Mouse (Mus musculus) kidney, embryonic 14.5 days (tissue): ENCODE results near the gene Osbp. TPM values are rescaled to one million over a fixed set of nuclear protein-coding genes. Genes with fewer than 3 reads are reported as not detected.
"Not testable (repeated sequence)": the region's sequence is repeated elsewhere in the genome, so short reads cannot be mapped to it uniquely, and the experiment has no call there.

Experiments used
- ATAC-seq: fragments of 200-750 bp; cut with Nextera tagmentation; 2 replicates; pipeline ENCODE4 v1.8.0; 2017; ENCODE audit warnings: moderate number of reproducible peaks, mild to moderate bottlenecking, moderate TSS enrichment, moderate library complexity; ENCODE audit not compliant: low FRiP score, low TSS enrichment
- H3K27ac ChIP-seq: fragments of 300-500 bp; sonication (generic); 2 replicates; pipeline ENCODE4 v1.5.1; 2014; ENCODE audit warnings: low read depth, mild to moderate bottlenecking, low read length, moderate library complexity, mixed read lengths
- H3K27me3 ChIP-seq: fragments of 300-500 bp; sonication (generic); 2 replicates; pipeline ENCODE4 v1.6.1; 2014; ENCODE audit warnings: mild to moderate bottlenecking, low read length; ENCODE audit not compliant: control insufficient read depth, insufficient read depth
- H3K36me3 ChIP-seq: fragments of 300-500 bp; sonication (generic); 2 replicates; pipeline ENCODE4 v1.6.1; 2014; ENCODE audit warnings: low read length, mixed read lengths; ENCODE audit not compliant: control insufficient read depth, insufficient read depth
- H3K4me1 ChIP-seq: fragments of 300-500 bp; sonication (generic); 2 replicates; pipeline ENCODE4 v1.6.1; 2014; ENCODE audit warnings: low read length, mixed read lengths; ENCODE audit not compliant: control insufficient read depth, insufficient read depth
- H3K4me2 ChIP-seq: fragments of 300-500 bp; sonication (generic); replicated peaks from 2 replicates; pipeline ENCODE4 v1.6.1; 2014; ENCODE audit warnings: low read depth, mild to moderate bottlenecking, low read length
- H3K4me3 ChIP-seq: fragments of 300-500 bp; sonication (generic); 2 replicates; pipeline ENCODE4 v1.5.1; 2014; ENCODE audit warnings: mild to moderate bottlenecking, low read length
- H3K9ac ChIP-seq: fragments of 300-500 bp; sonication (generic); 2 replicates; pipeline ENCODE4 v1.6.1; 2014; ENCODE audit warnings: low read depth, mild to moderate bottlenecking, low read length, moderate library complexity
- H3K9me3 ChIP-seq: fragments of 300-500 bp; sonication (generic); 2 replicates; pipeline ENCODE4 v1.6.1; 2016; ENCODE audit warnings: low read length; ENCODE audit not compliant: control insufficient read depth
- WGBS: fragments of 180-500 bp; shearing (Covaris S2); extraction: QIAGEN DNeasy Blood & Tissue Kit; methylation state at CpG from one replicate; pipeline ENCODE4 v1.1.7; 2014; 5-methylcytosine and 5-hydroxymethylcytosine counted together
- polyA plus RNA-seq: library from polyadenylated mRNA; unstranded; fragments of >200 nt; fragmentation: Nextera tagmentation; extraction: Ambion mirVana; gene quantifications from 2 replicates; pipeline ENCODE4 v1.2.1, GENCODE M21; 2014

Gene Osbp
- polyA plus RNA-seq = 7.5 and 9.4 TPM in 2 replicates

- H3K27ac ChIP-seq = peak within 1 kb of the TSS; percentile 39; the same call in 1 of the 2 replicates
- WGBS = under 1% methylated on average over 56 of the region's 59 CpGs
These were observed at the start of gene Osbp for GRCm38 (mm10) chr19:11965023-11965942. TSS of gene Osbp (plus strand) at chr19:11965941.

GRCm38 (mm10) chr19:11922068-11922467 is 43.7 kb upstream of the Osbp start:
- no peaks in the 10 kb centered on the region for H3K9me3 ChIP-seq
- no peaks in the 10 kb centered on the region for H3K27me3 ChIP-seq
- peaks cover 64% of the 10 kb centered on the region for H3K36me3 ChIP-seq
- 94% methylated on average over 1 of the region's 1 CpGs for WGBS
- H3K27ac ChIP-seq = no peak overlapping the region
- H3K4me1 ChIP-seq = no peaks in the 10 kb centered on the region
- no peak overlapping the region for H3K4me3 ChIP-seq
- H3K4me2 ChIP-seq = no peak overlapping the region
- ATAC-seq = no peak
- H3K9ac ChIP-seq = no peak overlapping the region

More at GRCm38 (mm10) chr19:11965023-11965942, at the start of gene Osbp:
- Histone ChIP-seq H3K27me3 (no peaks in the 10 kb centered on the region), H3K9ac (peak within 1 kb of the TSS; percentile 91), H3K9me3 (no peaks in the 10 kb centered on the region; the same call in 1 of the 2 replicates), H3K4me1 (peaks cover 17% of the 10 kb centered on the region), H3K4me3 (peak within 1 kb of the TSS; percentile 62), H3K36me3 (peaks cover 8% of the 10 kb centered on the region; the same call in 1 of the 2 replicates), H3K4me2 (peak within 1 kb of the TSS; percentile 87)
- ATAC-seq = peak; percentile 99

- not testable (repeated sequence) for H3K4me3 ChIP-seq, H3K9me3 ChIP-seq, H3K4me1 ChIP-seq, H3K9ac ChIP-seq, H3K27me3 ChIP-seq, H3K4me2 ChIP-seq, ATAC-seq, H3K27ac ChIP-seq
- 96% methylated on average over 2 of the region's 2 CpGs for WGBS
- peaks cover 68% of the 10 kb centered on the region for H3K36me3 ChIP-seq
These were observed 43.2 kb upstream of the Osbp start for GRCm38 (mm10) chr19:11922515-11922914.

DNA sequence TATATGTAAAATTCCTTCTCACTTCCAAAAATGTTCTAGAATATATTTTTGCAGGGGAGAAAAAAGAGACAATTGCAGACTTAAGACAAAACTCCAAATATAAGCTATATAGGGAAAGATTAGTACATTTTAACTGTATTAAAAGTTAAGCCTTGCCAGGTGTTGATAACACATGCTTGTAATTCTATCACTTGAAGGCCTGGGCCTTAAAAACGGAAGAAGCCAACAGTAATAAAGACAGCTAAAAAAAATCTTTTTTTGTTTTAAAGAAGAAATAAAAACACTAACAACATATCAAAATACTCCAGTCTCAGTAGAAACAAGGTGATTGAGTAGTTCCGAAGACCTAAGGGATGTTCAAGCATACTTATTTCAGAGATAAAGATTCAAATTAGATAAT is 39.4 kb upstream of the Osbp start:
- Histone ChIP-seq H3K27ac (no peak overlapping the region), H3K4me3 (no peak overlapping the region), H3K4me2 (no peak overlapping the region), H3K36me3 (peaks cover 89% of the 10 kb centered on the region), H3K27me3 (no peaks in the 10 kb centered on the region), H3K4me1 (no peaks in the 10 kb centered on the region), H3K9ac (no peak overlapping the region), H3K9me3 (no peaks in the 10 kb centered on the region)
- no peak for ATAC-seq
- 83% methylated on average over 2 of the region's 2 CpGs for WGBS

DNA sequence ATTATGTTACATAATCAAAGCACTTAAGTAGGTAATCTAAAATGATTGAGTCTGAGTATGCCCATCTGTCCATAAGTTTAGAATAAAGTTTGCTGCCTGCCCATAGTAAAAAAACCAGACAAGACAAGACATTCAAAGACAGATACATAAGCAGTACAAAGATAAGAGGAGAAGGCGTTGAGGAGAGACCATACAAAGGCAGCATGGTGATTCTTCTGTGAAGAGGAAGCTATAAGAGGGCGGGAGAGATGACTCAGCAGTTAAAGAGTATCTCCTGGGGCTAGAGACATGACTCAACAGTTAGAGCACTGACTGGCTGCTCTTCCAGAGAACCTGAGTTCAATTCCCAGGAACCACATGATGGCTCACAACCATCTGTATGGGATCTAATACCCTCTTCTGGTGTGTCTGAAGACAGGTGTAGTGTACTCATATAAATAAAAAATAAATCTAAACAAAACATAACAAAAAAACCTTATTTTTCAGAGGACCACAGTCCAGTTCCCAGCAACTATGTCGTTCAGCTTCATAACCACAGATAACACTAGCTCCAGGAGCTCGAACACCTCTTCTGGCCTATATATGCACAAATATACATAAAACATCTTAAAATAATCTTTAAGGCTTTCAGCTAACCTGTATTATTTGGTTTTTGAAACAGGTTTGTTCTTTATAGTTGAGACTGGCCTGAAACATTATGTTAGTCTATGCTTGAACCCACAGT is 37.6 kb upstream of the Osbp start:
- no peaks in the 10 kb centered on the region for H3K27me3 ChIP-seq
- H3K4me1 ChIP-seq = no peaks in the 10 kb centered on the region
- H3K27ac ChIP-seq = no peak overlapping the region
- no peak overlapping the region for H3K9ac ChIP-seq
- no peaks in the 10 kb centered on the region for H3K9me3 ChIP-seq
- 91% methylated on average over 4 of the region's 4 CpGs for WGBS
- no peak overlapping the region for H3K4me3 ChIP-seq
- no peak for ATAC-seq
- H3K36me3 ChIP-seq = peaks cover 89% of the 10 kb centered on the region
- H3K4me2 ChIP-seq = no peak overlapping the region

GRCm38 (mm10) chr19:11946460-11946859 is 19.3 kb upstream of the Osbp start:
- not testable (repeated sequence) for H3K9me3 ChIP-seq
- 92% methylated on average over 9 of the region's 9 CpGs for WGBS

GRCm38 (mm10) chr19:11949878-11950277 is 15.9 kb upstream of the Osbp start:
- peaks cover 9% of the 10 kb centered on the region; the same call in 1 of the 2 replicates for H3K36me3 ChIP-seq
- H3K9ac ChIP-seq = no peak overlapping the region
- 63% methylated on average over 1 of the region's 1 CpGs for WGBS
- ATAC-seq = no peak
- H3K4me1 ChIP-seq = no peaks in the 10 kb centered on the region
- H3K4me3 ChIP-seq = no peak overlapping the region
- H3K27ac ChIP-seq = no peak overlapping the region
- no peak overlapping the region for H3K4me2 ChIP-seq
- H3K27me3 ChIP-seq = no peaks in the 10 kb centered on the region
- H3K9me3 ChIP-seq = no peaks in the 10 kb centered on the region

More at GRCm38 (mm10) chr19:11946460-11946859, 19.3 kb upstream of the Osbp start:
- not testable (repeated sequence) for H3K9ac ChIP-seq, H3K27me3 ChIP-seq, H3K4me3 ChIP-seq, ATAC-seq, H3K4me2 ChIP-seq, H3K27ac ChIP-seq, H3K4me1 ChIP-seq
- peaks cover 36% of the 10 kb centered on the region for H3K36me3 ChIP-seq

DNA sequence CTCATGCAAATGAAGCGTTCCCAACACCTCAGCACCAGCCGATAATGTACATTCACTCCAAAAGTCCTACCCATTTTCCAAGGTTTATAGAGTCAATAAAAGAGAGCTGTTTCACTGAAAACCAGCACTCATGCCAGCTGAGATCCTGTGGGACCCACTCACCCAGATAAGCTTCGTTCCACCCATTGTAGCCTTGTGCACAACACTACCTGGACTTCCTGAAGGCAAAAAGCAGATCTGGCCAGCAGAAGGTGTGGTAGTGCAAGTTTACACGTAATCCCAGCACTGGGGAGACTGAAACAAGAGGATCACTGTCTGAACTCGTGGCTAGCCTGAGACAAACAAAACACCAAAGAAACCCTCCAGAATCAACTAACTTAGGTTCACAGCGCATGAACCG is 15.0 kb upstream of the Osbp start:
- 77% methylated on average over 7 of the region's 7 CpGs for WGBS
- no peak overlapping the region for H3K4me3 ChIP-seq
- 0 out of 2 replicates have a peak, but pooled peaks cover 2% of the 10 kb centered on the region for H3K36me3 ChIP-seq
- no peak overlapping the region for H3K27ac ChIP-seq
- H3K4me2 ChIP-seq = no peak overlapping the region
- H3K4me1 ChIP-seq = no peaks in the 10 kb centered on the region
- H3K27me3 ChIP-seq = no peaks in the 10 kb centered on the region
- no peak overlapping the region for H3K9ac ChIP-seq
- ATAC-seq = no peak
- no peaks in the 10 kb centered on the region for H3K9me3 ChIP-seq

DNA sequence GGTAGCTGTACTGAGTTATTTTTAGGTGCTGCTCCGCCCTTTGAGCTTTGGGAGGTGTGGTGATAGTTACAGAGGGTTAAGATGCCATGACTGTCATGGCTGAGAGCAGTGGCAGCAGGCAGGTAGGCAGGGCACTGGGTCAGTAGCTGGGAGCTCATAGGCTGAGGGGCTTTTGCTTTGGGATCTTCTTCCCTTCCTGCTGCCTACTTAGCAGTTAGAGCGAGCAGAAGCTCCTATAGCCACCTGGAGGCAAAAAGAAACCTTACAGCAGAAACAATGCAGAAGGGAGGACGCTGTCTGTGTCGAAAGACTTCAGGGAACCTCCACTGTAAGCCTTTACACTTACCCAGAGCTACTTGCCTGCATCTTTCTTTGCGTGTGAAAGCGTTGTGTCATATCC is 11.5 kb upstream of the Osbp start:
- Histone ChIP-seq H3K27ac (no peak overlapping the region), H3K4me2 (no peak overlapping the region), H3K9me3 (no peaks in the 10 kb centered on the region), H3K27me3 (no peaks in the 10 kb centered on the region), H3K9ac (no peak overlapping the region), H3K4me1 (no peaks in the 10 kb centered on the region), H3K4me3 (no peak overlapping the region), H3K36me3 (no peaks in the 10 kb centered on the region)
- no peak for ATAC-seq
- WGBS = 51% methylated on average over 6 of the region's 6 CpGs
